Mouse (Mus musculus): ENCODE measurements around the gene Cd1d1. TPM values are rescaled to one million over a fixed set of nuclear protein-coding genes. Genes with fewer than 3 reads are reported as not detected.
"Not testable (repeated sequence)": the region's sequence is repeated elsewhere in the genome, so short reads cannot be mapped to it uniquely, and the experiment has no call there.

The Cd1d1 gene
- 51.5 and 62.2 TPM in 2 replicates for polyA plus RNA-seq (2015; fragmentation: Nextera tagmentation; extraction: Ambion mirVana)

DNA sequence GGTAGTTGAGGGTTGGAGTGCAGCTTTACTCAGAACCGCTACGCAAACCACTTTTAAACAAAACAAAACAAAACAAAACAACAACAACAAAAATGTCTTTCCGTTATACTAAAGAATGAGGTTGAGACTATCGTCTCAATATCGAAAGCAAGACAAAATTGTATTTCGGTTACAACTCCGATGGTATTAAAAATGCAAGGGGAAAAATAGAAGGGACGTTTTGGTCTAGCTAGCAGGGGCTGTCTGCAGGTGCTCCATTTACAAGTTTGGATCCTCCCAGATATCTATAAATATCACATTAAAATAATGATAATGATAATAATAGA, at the start of gene Cd1d1:
Gene Cd1d1 (minus strand): TSS at position 27 of the 326 bp plus-strand sequence.
- ATAC-seq (ENCODE audit: insufficient number of reproducible peaks, low FRiP score, low TSS enrichment, low read depth): no peak
- Histone ChIP-seq H3K4me1 (0 out of 2 replicates have a peak, but pooled peaks cover 4% of the 10 kb centered on the region), H3K36me3 (no peaks in the 10 kb centered on the region), H3K27me3 (no peaks in the 10 kb centered on the region), H3K9ac (peak within 1 kb of the TSS; percentile 58), H3K27ac (replicated peaks) (peak within 1 kb of the TSS; percentile 94), H3K9me3 (replicated peaks) (no peaks in the 10 kb centered on the region), H3K4me2 (replicated peaks) (peak within 1 kb of the TSS; percentile 51), H3K4me3 (replicated peaks) (peak within 1 kb of the TSS; percentile 60)
- 15% methylated on average over 8 of the region's 8 CpGs for WGBS

DNA sequence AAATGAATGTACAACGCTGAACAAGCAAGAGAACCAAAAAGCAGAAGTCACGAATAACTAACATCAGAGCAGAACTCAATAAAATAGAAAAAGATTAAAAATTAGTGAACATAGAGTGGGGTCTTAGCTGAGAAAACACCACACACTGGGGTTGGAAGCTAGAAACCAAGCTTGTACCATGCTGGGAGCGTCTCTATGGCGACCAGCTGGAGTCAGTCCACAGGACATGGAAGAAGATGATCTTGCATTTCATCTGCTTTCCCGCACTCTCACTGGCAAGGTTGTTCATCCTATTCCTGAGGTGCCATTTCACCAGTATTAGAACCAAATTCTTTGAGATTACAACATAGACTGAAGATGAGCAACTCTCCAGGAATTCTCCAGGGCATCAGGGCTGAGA, 48.6 kb upstream of the Cd1d1 start:
- Histone ChIP-seq H3K9me3 (replicated peaks) (no peaks in the 10 kb centered on the region), H3K27ac (replicated peaks) (no peak overlapping the region), H3K27me3 (no peaks in the 10 kb centered on the region), H3K9ac (no peak overlapping the region), H3K36me3 (no peaks in the 10 kb centered on the region), H3K4me3 (replicated peaks) (no peak overlapping the region), H3K4me2 (replicated peaks) (no peak overlapping the region), H3K4me1 (no peaks in the 10 kb centered on the region)
- ATAC-seq (ENCODE audit: insufficient number of reproducible peaks, low FRiP score, low TSS enrichment, low read depth): no peak
- 83% methylated on average over 5 of the region's 5 CpGs for WGBS

GRCm38 (mm10) chr3:87041733-87042132, 42.5 kb upstream of the Cd1d1 start:
- Histone ChIP-seq H3K27ac (replicated peaks) (no peak overlapping the region), H3K9me3 (replicated peaks) (no peaks in the 10 kb centered on the region), H3K27me3 (no peaks in the 10 kb centered on the region), H3K4me2 (replicated peaks) (no peak overlapping the region), H3K4me1 (no peaks in the 10 kb centered on the region), H3K4me3 (replicated peaks) (no peak overlapping the region), H3K9ac (no peak overlapping the region), H3K36me3 (no peaks in the 10 kb centered on the region)
- WGBS: 63% methylated on average over 2 of the region's 2 CpGs
- ATAC-seq (ENCODE audit: insufficient number of reproducible peaks, low FRiP score, low TSS enrichment, low read depth): no peak

DNA sequence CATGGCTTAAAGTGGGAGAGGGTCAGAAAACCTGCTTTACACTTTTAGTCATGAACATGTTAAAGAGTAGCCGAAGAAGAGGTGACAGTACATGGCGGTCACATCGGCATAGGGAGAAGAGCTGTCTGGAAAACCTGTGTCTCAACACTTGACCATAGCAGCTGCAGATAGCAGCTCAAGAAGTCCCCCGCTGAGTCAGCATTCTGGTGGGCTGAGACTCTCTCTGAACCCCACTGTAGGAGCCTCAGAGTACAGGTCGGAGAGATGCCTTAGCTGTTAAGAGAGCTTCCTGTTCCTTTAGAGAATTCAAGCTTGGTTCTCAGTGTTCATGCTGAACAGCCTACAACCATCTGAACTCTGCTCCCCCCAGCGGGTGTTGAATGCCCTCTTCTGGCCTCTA, 39.3 kb upstream of the Cd1d1 start:
- H3K9me3 ChIP-seq (replicated peaks): no peaks in the 10 kb centered on the region
- ATAC-seq (ENCODE audit: insufficient number of reproducible peaks, low FRiP score, low TSS enrichment, low read depth): no peak
- H3K4me3 ChIP-seq (replicated peaks): no peak overlapping the region
- H3K4me1 ChIP-seq: no peaks in the 10 kb centered on the region
- 88% methylated on average over 6 of the region's 6 CpGs for WGBS
- no peak overlapping the region for H3K27ac ChIP-seq (replicated peaks)
- H3K27me3 ChIP-seq: no peaks in the 10 kb centered on the region
- no peaks in the 10 kb centered on the region for H3K36me3 ChIP-seq
- H3K4me2 ChIP-seq (replicated peaks): no peak overlapping the region
- no peak overlapping the region for H3K9ac ChIP-seq

DNA sequence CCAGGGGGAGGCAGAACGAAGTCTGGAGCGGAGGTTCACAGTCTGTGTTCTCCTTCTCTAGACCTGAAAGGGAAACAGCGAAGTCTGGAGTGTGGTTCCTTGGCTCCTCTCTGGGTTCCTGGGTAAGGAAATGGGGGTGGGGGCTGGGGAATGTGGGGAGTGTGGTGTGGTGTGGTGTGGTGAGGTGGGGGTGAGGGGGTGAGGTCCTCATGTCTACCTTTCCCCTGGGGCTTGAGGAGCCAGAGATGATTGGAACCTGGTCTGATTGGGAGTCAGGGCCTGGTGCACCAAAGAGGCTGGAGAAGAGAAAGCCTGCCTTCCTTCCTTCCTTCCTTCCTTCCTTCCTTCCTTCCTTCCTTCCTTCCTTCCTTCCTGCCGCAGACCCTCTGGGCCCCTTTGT, 34.8 kb upstream of the Cd1d1 start:
- WGBS: 89% methylated on average over 3 of the region's 4 CpGs
- H3K4me3 ChIP-seq (replicated peaks): no peak overlapping the region
- H3K27me3 ChIP-seq: no peaks in the 10 kb centered on the region
- no peaks in the 10 kb centered on the region for H3K36me3 ChIP-seq
- no peak overlapping the region for H3K27ac ChIP-seq (replicated peaks)
- no peak overlapping the region for H3K4me2 ChIP-seq (replicated peaks)
- no peak for ATAC-seq (ENCODE audit: insufficient number of reproducible peaks, low FRiP score, low TSS enrichment, low read depth)
- no peaks in the 10 kb centered on the region for H3K4me1 ChIP-seq
- H3K9me3 ChIP-seq (replicated peaks): no peaks in the 10 kb centered on the region
- H3K9ac ChIP-seq: no peak overlapping the region

GRCm38 (mm10) chr3:87033357-87033756, 34.1 kb upstream of the Cd1d1 start:
- Histone ChIP-seq H3K9ac (no peak overlapping the region), H3K36me3 (no peaks in the 10 kb centered on the region), H3K27me3 (no peaks in the 10 kb centered on the region), H3K4me3 (replicated peaks) (no peak overlapping the region), H3K9me3 (replicated peaks) (no peaks in the 10 kb centered on the region), H3K4me1 (no peaks in the 10 kb centered on the region), H3K27ac (replicated peaks) (no peak overlapping the region), H3K4me2 (replicated peaks) (no peak overlapping the region)
- no peak for ATAC-seq (ENCODE audit: insufficient number of reproducible peaks, low FRiP score, low TSS enrichment, low read depth)
- 19% methylated on average over 8 of the region's 8 CpGs for WGBS

DNA sequence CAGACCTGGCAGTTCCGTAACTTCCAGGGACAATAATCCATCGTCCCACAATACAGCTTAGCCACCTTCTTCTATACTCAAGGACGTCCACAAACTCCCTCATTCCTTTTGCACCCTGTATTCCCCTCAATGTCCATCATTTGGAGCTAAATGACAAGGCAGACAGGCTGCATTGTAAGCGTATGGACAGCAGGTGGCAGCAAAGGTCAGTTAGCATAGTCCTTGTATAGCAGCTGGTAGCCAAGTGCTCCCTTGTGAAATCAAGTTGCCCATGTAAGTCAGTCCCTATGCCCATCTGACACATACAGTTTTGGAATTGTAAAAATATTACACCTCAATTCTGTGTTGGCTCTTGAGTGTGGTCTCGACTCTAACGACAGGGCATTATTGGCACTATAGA, 31.6 kb upstream of the Cd1d1 start:
- no peaks in the 10 kb centered on the region for H3K27me3 ChIP-seq
- no peak for ATAC-seq (ENCODE audit: insufficient number of reproducible peaks, low FRiP score, low TSS enrichment, low read depth)
- H3K36me3 ChIP-seq: no peaks in the 10 kb centered on the region
- no peaks in the 10 kb centered on the region for H3K9me3 ChIP-seq (replicated peaks)
- 23% methylated on average over 6 of the region's 6 CpGs for WGBS
- H3K9ac ChIP-seq: no peak overlapping the region
- no peak overlapping the region for H3K4me2 ChIP-seq (replicated peaks)
- H3K4me1 ChIP-seq: no peaks in the 10 kb centered on the region
- H3K4me3 ChIP-seq (replicated peaks): no peak overlapping the region
- no peak overlapping the region for H3K27ac ChIP-seq (replicated peaks)

DNA sequence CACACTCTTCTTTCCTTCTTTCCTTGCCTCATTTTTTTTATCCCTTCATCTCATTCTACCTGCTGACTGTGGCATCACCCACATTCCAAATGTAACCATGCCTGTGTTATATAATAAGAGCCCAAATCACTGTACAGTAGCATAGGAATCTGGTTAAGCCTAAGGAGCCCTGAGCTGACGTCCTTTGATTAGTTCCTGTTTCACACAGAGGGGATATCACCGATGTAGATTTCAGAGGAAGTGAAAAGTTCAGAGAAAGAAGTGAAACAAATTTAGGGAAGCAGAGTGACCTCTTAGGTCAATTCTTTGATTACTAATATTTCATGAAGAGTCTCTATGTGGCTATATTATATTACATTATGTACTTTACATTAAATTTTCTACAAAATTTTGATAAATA, 18.5 kb upstream of the Cd1d1 start:
- H3K36me3 ChIP-seq: no peaks in the 10 kb centered on the region
- no peak overlapping the region for H3K27ac ChIP-seq (replicated peaks)
- no peaks in the 10 kb centered on the region for H3K9me3 ChIP-seq (replicated peaks)
- H3K27me3 ChIP-seq: no peaks in the 10 kb centered on the region
- no peak for ATAC-seq (ENCODE audit: insufficient number of reproducible peaks, low FRiP score, low TSS enrichment, low read depth)
- WGBS: 52% methylated on average over 2 of the region's 2 CpGs
- H3K4me1 ChIP-seq: no peaks in the 10 kb centered on the region
- H3K4me3 ChIP-seq (replicated peaks): no peak overlapping the region
- no peak overlapping the region for H3K9ac ChIP-seq
- H3K4me2 ChIP-seq (replicated peaks): no peak overlapping the region

GRCm38 (mm10) chr3:87017001-87017400, 17.8 kb upstream of the Cd1d1 start:
- no peaks in the 10 kb centered on the region for H3K27me3 ChIP-seq
- H3K9ac ChIP-seq: no peak overlapping the region
- H3K4me3 ChIP-seq (replicated peaks): no peak overlapping the region
- 83% methylated on average over 1 of the region's 1 CpGs for WGBS
- no peaks in the 10 kb centered on the region for H3K36me3 ChIP-seq
- H3K4me2 ChIP-seq (replicated peaks): no peak overlapping the region
- no peak for ATAC-seq (ENCODE audit: insufficient number of reproducible peaks, low FRiP score, low TSS enrichment, low read depth)
- H3K4me1 ChIP-seq: no peaks in the 10 kb centered on the region
- no peak overlapping the region for H3K27ac ChIP-seq (replicated peaks)
- no peaks in the 10 kb centered on the region for H3K9me3 ChIP-seq (replicated peaks)

DNA sequence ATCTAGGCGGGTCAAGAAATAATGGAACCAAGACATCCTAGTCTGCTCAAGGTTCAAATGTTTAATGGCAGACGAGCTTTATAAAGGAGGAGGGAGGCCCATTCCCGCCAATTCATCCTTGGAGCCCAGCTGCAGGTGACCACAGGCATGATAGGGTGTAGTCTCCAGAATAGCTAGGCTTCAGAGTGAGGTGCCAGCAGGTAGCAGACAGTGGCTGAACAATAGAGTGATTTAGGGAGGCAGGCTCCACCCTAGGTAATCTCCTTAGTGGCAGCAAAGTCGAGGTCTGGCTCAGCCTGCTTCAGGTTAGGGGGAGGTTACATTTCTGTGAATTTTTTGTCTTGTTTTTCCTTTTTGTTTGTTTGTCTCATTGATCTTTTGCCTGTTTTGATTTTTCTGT, 16.7 kb upstream of the Cd1d1 start:
- WGBS: 36% methylated on average over 4 of the region's 4 CpGs
- Histone ChIP-seq H3K4me3 (replicated peaks) (no peak overlapping the region), H3K36me3 (no peaks in the 10 kb centered on the region), H3K9ac (no peak overlapping the region), H3K27ac (replicated peaks) (no peak overlapping the region), H3K4me1 (no peaks in the 10 kb centered on the region), H3K9me3 (replicated peaks) (no peaks in the 10 kb centered on the region), H3K27me3 (no peaks in the 10 kb centered on the region), H3K4me2 (replicated peaks) (no peak overlapping the region)
- no peak for ATAC-seq (ENCODE audit: insufficient number of reproducible peaks, low FRiP score, low TSS enrichment, low read depth)

GRCm38 (mm10) chr3:87012406-87012805, 13.2 kb upstream of the Cd1d1 start:
- not testable (repeated sequence) for H3K4me1 ChIP-seq; H3K36me3 ChIP-seq; H3K9ac ChIP-seq; H3K4me2 ChIP-seq (replicated peaks); H3K27me3 ChIP-seq; H3K9me3 ChIP-seq (replicated peaks); ATAC-seq (ENCODE audit: insufficient number of reproducible peaks, low FRiP score, low TSS enrichment, low read depth); H3K4me3 ChIP-seq (replicated peaks); H3K27ac ChIP-seq (replicated peaks)
- 77% methylated on average over 3 of the region's 3 CpGs for WGBS

GRCm38 (mm10) chr3:87008281-87008680, 9.0 kb upstream of the Cd1d1 start:
- not testable (repeated sequence) for H3K9ac ChIP-seq; ATAC-seq (ENCODE audit: insufficient number of reproducible peaks, low FRiP score, low TSS enrichment, low read depth); H3K27ac ChIP-seq (replicated peaks); H3K27me3 ChIP-seq; H3K4me2 ChIP-seq (replicated peaks); H3K4me3 ChIP-seq (replicated peaks); H3K36me3 ChIP-seq; H3K9me3 ChIP-seq (replicated peaks); H3K4me1 ChIP-seq
- 60% methylated on average over 1 of the region's 1 CpGs for WGBS
